Mouse (Mus musculus) frontal cortex, adult (tissue): ENCODE measurements around the gene Aig1.
A peak's percentile ranks its signal among the peaks of the same experiment; 100 is the strongest.
"Not testable (repeated sequence)": the region's sequence is repeated elsewhere in the genome, so short reads cannot be mapped to it uniquely, and the experiment has no call there.

ENCODE experiments used
- ATAC-seq: cut with Nextera tagmentation; 2 replicates; pipeline ENCODE4 v1.9.2; 2017; ENCODE audit warnings: mild to moderate bottlenecking, moderate library complexity, mixed read lengths; ENCODE audit not compliant: low TSS enrichment

The Aig1 gene

DNA sequence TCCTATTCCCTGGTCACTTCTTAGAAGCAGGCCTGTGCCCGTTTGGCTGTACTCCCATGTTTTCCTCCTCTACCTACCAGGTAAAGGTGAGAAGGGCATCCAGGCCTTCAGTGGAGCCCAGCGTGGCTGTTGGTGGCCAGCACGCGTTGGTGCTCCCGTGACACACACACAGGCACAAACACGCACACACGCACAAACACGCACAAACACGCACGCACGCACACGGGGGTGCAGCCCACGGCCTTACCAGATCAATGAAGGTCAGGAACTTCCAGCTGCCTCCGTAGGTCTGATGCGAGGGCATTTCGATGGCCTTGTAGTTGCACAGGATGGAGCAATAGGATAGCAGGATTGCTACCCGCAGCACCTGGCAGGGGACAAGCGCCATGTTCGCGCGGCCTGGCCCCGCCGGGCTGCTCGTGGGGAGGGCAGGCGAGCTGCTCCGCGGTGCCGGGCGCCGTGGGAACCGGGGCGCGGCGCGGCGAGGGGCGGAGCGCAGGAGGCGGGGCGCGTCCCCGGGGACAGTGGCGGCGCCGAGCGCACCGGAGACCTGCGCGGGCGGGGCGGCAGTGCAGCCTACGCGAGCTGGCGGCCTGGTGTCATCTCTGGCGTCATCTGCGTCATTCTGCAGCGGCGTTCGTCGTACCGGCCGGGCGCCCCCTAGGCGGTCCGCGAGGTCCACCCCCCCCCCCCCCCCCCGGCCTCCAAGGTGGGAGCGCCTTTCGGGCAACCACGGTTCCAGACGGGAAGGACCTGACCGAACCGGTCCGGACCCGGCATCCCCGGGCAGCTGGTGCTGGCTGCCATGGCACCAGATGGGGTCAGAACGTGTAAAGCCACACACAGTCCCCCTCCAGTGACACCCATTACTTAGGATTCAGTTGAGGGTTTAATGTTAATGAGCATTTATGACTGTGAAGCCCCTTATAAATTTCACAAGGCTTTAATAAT lies at the start of gene Aig1:
Aig1 (minus strand) TSS at position 610 of the 951 bp plus-strand sequence.
- peak; percentile 90 for ATAC-seq

- ATAC-seq, result peak; percentile 51; the same call in 1 of the 2 replicates
Observed at GRCm38 (mm10) chr10:13916645-13917342, 48.0 kb upstream of the Aig1 start.

DNA sequence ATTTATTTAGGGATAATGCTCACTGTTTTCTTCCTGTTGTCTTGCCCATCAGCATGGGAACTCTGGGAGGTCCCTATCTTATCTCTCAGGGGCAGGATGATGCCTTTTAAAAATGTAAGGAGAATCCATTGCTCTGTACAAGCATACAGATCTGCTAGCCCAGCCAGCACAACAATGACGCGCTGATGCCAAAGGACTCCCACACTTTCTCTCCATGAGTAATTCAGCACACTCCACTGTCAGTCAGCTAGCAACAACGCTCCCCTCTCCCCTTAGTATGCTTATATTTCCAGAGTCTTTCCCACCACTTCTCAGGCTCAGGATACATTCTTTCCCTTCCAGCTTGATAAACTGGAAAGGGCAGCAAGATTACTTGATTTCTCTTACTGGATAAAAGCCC lies 46.4 kb upstream of the Aig1 start:
- peak; percentile 97 for ATAC-seq

DNA sequence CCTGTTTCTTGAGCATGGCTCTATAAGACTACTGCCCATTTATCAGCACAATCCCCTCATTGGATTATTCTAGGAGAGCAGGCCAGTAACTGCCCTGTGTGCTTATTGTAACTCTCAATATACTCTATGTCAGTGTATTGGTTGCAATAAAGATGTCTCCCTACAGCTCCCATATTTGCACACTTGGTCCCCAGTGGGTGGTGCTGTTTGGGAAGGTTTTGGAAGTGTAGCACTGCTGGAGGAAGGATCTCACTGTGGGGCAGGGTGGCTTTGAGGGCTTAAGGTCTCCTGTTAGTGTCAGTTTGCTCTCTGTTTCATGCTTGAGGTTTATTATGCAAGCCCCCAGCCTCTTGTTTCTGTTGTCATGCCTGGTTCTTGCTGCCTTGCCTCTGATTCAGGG lies 44.9 kb upstream of the Aig1 start:
- ATAC-seq, result no peak

- ATAC-seq, result peak; percentile 92
Observed at GRCm38 (mm10) chr10:13906261-13906741, 37.5 kb upstream of the Aig1 start.

DNA sequence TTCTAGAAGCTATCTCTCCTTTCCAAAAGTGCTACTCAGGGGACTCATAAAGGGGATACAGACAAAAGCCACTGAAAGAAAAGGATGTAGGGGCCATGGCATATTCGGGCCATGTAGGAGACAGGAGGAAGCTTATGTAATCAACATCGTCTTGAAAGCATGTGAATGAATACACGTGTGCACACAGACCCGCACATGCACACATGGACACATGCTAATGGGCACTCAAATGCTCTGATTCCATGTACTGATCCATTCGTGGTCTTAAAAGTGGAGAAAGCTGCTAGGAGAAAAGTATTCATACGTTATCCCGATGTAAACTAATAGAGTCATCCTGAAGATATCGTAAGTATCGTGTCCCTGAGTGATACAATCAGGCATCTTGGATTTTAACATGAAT lies 36.8 kb upstream of the Aig1 start:
- ATAC-seq, result no peak

- not testable (repeated sequence) for ATAC-seq
Observed at GRCm38 (mm10) chr10:13892762-13893161, 24.0 kb upstream of the Aig1 start.

- no peak for ATAC-seq
Observed at GRCm38 (mm10) chr10:13882975-13883875, 14.4 kb upstream of the Aig1 start.

- no peak for ATAC-seq
Observed at GRCm38 (mm10) chr10:13882490-13882889, 13.7 kb upstream of the Aig1 start.

DNA sequence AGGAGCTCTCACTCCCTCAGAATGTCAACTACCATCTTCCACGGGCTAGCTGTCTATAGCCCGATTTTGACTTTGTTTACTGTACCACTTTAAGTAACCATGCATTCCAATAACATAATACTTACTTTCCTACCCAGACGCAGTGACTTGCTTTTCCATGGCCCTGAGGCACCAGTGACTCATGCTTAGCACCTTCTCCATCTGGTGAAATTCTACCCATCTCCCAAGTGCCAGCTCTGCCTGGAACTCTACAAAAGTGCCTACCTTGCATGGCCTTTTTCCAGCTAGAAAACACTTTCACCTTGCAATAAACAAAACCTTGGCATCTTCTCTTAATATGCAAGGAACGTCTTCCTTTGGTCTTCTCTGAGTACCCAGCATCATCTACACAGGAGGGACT lies 9.9 kb upstream of the Aig1 start:
- no peak for ATAC-seq

GRCm38 (mm10) chr10:13875038-13875420 lies 6.2 kb upstream of the Aig1 start:
- ATAC-seq, result peak; percentile 96

- peak; percentile 10; the same call in 1 of the 2 replicates for ATAC-seq
Observed at GRCm38 (mm10) chr10:13874301-13875037, 5.7 kb upstream of the Aig1 start.

- no peak for ATAC-seq
Observed at GRCm38 (mm10) chr10:13870531-13870930, 1.8 kb upstream of the Aig1 start.

DNA sequence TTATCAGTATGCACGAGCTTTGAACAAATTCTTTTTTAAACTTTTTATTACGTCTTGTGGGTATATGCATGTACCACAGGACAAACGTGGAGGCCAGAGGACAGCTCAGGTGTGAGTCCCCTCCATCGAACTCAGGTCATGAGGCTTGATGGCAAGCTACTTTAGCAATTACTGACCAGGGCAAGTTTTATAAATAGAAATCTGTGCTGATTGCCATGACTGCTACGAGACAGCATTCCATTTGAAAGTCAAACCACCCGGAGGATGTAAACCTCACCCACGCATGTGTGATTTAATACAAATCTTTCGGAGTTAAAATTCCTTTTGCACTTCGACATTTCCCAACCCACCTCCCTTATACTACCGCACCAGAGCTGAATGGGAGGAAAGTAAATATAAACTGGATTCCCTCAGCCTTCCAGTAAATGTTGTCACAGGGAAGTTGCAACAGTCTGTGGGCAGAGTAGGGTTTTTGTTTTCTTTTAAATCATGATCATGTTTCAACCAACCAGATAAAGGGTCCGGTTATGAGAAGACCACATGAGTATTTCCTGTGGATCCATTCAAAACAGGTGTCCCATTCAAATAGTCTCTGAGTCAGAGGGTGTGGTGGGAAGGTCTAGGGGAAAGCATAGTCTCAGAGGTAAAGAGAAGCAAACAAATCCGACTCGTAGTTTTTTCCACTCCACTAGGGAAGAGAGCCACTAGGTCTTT lies 699 bp upstream of the Aig1 start:
- no peak for ATAC-seq

GRCm38 (mm10) chr10:13866391-13866790 lies 2.4 kb downstream of the Aig1 start:
- ATAC-seq, result no peak

DNA sequence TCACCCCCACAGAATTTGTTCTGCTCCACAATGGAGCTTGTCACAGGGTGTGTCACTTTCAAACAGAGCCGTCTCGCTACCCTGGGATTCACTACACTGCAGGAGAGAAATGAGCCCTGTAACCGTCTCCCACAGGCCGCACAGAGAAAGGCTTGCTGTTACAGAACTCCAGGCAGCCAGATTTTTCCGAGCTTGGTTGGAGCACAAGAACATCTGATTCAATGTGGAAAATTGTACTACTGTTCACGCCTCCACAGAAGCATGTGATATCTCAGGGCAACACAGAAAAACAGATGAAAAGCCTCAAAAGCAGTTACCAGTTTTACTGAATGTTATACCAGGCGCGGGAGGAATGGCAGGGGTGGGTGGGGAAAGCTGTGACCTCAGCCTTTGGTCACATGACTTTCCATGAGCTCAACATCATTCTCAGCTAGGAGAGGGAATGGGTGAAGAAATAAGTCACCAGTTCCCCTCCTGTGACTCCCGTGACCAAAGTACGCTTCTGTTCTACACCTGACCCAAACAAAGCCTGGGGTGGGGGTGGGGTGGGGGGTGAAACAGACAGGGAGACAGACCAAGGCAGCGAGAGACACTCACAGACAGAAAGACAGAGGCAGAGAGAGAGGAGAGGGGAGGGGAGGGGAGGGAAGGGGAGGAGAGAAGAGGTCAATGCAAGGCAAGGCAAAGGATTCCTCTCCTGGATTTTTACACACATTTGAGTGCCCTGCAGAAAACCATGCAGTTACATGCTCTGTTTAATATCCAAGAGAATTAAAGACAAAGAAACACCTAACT lies 7.5 kb downstream of the Aig1 start:
- ATAC-seq, result peak; percentile 97

- no peak for ATAC-seq
Observed at GRCm38 (mm10) chr10:13856438-13856837, 12.3 kb downstream of the Aig1 start.

GRCm38 (mm10) chr10:13855969-13856368 lies 12.8 kb downstream of the Aig1 start:
- ATAC-seq, result no peak

GRCm38 (mm10) chr10:13855111-13855510 lies 13.7 kb downstream of the Aig1 start:
- no peak for ATAC-seq
